Mouse (Mus musculus): ENCODE measurements at regions not wholly inside any gene's neighbourhood (a gene's known extent, or its start where the extent isn't known, plus 50 kb on each side); places are given as distances from the start of the nearest gene placed in this dataset.

DNA sequence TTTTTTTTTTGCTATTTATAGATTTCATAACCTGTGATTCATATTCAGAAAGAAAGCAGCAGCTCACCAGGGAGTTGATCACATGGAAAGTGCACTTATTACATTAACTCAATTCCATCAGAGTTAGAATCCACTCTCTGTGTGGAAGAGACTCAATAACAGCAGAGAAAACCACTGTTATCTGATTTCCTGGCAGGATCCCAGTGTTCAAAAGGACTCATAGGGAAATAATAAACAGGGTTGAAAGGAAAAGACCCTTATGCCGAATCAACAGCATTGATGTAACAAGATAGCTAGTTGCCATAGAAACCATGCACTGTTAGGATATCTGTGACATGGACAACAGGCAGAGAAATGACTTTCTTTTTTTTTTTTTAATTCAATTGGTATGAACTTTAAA, 157.7 kb upstream of the Slc7a14 start:
- no peak for TF ChIP-seq CTCF (IDR thresholded peaks at IDR 0.05; ENCODE audit: extremely low read depth, insufficient read depth, low read length)
- TF ChIP-seq POLR2A (IDR thresholded peaks at IDR 0.05; ENCODE audit: extremely low read depth, insufficient read depth, low read length), result no peak
